Mouse (Mus musculus) ovary, adult 10 weeks (tissue): ENCODE results near the gene Galnt2. TPM values are rescaled to one million over a fixed set of nuclear protein-coding genes. Genes with fewer than 3 reads are reported as not detected.

Experiments used
- polyA plus RNA-seq: library from polyadenylated mRNA; stranded (reverse); fragments of 350-450 nt; fragmentation: Illumina TruSeq; extraction: RNeasy Lipid Tissue Mini Kit (QIAGEN cat#74804); gene quantifications from one replicate; pipeline ENCODE4 v1.2.3, GENCODE M21; 2014

Galnt2 gene
- polyA plus RNA-seq = 13.6 TPM

DNA sequence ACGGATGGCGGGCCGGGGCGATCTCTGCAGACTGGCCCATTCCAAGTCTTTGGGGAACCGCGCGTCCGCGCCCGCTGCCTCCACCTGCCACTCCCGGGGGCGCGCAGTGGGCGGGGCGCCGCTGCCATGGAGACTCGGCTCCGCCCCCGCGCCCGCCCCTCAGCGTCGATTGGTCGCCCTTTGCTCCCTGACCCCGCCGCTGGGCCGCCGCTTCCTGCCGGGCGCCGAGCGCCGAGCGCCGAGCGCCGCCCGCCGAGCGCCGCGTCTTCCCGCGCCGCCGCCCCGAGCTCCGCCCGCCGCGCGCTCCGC, at the start of gene Galnt2:
Galnt2 (plus strand) TSS at position 216 of the 309 bp plus-strand sequence.

Other genes starting within 250 kb of the Galnt2 start
- 8.7 TPM for gene Abcb10, start 248.3 kb upstream of the Galnt2 start, polyA plus RNA-seq
- gene Taf5l, start 210.0 kb upstream of the Galnt2 start, polyA plus RNA-seq = 6.8 TPM
- 7.8 TPM for gene Urb2, start 209.9 kb upstream of the Galnt2 start, polyA plus RNA-seq
- 7.8 TPM for gene Pgbd5, start 208.3 kb downstream of the Galnt2 start, polyA plus RNA-seq